Mouse (Mus musculus): ENCODE measurements around the gene Coa7. TPM values are rescaled to one million over a fixed set of nuclear protein-coding genes. Genes with fewer than 3 reads are reported as not detected.
A peak's percentile ranks its signal among the peaks of the same experiment; 100 is the strongest.

The Coa7 gene
- 10 to 100 TPM; 33.6 to 35.8 TPM for total RNA-seq (2021)
- long read RNA-seq, experiment 1, transcript Coa7-202 (3 exons, 3,714 nt) = major isoform, 21 of 24 reads
- long read RNA-seq, experiment 1, partial matches to known transcripts = 0 of 24 reads
- long read RNA-seq, experiment 1, other reads (novel, unspliced or antisense) = 2 of 24 reads
- long read RNA-seq, experiment 2, transcript Coa7-202 (3 exons, 3,714 nt) = major isoform, 36 of 38 reads
- long read RNA-seq, experiment 2, partial matches to known transcripts = 0 of 38 reads
- long read RNA-seq, experiment 2, other reads (novel, unspliced or antisense) = 2 of 38 reads

- no peak for TF ChIP-seq CTCF (IDR thresholded peaks at IDR 0.05)
- Histone ChIP-seq H3K4me3 (peak within 1 kb of the TSS; percentile 92), H3K27ac (peak within 1 kb of the TSS; percentile 96)
- DNase-seq = peak; percentile 97
- intact Hi-C loops (cut with DNase I) = loop anchor here (1.0 to 5.0 kb wide), 3 partner anchors 27 to 161 kb away; partner anchors contain the start of genes Echdc2 and Zyg11b
Measured at GRCm38 (mm10) chr4:108327730-108328484, at the start of gene Coa7. TSS of gene Coa7 (plus strand) at chr4:108328140.

- peak overlapping the region; percentile 98 for H3K4me3 ChIP-seq
- TF ChIP-seq CTCF (IDR thresholded peaks at IDR 0.05) = no peak
- DNase-seq = no peak
- intact Hi-C loops (cut with DNase I) = loop anchor here (10.0 kb wide), 1 partner anchor 375 kb away; the partner anchor contains the start of gene Cpt2
- H3K27ac ChIP-seq = peak overlapping the region; percentile 97
Measured at GRCm38 (mm10) chr4:108300266-108300665, 27.7 kb upstream of the Coa7 start.

DNA sequence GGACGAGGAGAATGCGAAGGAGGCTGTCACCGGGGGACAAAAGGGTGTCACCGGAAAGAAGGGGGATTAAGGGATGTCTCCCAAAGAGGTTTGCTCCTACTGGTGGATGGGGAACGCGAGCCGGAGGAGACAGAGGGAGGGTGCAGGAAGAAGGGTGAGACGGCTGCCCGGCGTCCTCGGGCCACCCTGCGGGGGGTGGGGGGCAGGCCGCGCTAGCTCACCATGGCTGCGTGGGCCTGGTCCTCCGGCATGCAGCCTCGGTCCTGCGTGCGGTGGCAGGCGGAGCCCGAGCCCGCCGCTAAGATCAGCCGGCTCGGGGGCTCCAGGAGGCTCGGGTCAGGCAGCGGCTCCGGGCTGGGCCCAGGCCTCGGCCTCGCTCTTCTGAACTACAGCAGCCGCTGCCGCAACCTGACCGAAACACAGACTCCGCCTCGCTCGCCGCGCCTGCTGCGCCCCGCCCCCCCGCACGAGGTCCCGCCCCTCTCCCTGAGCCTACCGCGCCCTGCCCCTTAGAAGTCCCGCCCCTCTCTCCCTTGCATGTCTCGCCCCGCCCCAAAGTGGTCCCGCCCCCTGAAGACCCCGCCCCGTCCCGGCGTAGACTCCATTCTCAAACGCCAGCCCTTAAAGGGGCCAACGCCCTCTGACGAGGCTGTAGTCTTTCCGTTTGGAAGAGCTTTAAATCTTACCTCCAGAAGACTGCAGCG, 27.1 kb upstream of the Coa7 start, which contains the start of gene Zyg11b:
Zyg11b (minus strand) TSS at position 427 of the 704 bp plus-strand sequence.
- intact Hi-C loops (cut with DNase I) = loop anchor here (1.0 to 10.0 kb wide), 2 partner anchors 27 to 376 kb away; partner anchors contain the start of genes Coa7 and Cpt2
- DNase-seq = peak; percentile 94
- H3K4me3 ChIP-seq = peak within 1 kb of the TSS; percentile 98
- no peak for TF ChIP-seq CTCF (IDR thresholded peaks at IDR 0.05)
- peak within 1 kb of the TSS; percentile 97 for H3K27ac ChIP-seq

- intact Hi-C loops (cut with DNase I) = loop anchor here (10.0 kb wide), 1 partner anchor 378 kb away; the partner anchor contains the start of gene Cpt2
Measured at GRCm38 (mm10) chr4:108302296-108302890, 25.5 kb upstream of the Coa7 start.

DNA sequence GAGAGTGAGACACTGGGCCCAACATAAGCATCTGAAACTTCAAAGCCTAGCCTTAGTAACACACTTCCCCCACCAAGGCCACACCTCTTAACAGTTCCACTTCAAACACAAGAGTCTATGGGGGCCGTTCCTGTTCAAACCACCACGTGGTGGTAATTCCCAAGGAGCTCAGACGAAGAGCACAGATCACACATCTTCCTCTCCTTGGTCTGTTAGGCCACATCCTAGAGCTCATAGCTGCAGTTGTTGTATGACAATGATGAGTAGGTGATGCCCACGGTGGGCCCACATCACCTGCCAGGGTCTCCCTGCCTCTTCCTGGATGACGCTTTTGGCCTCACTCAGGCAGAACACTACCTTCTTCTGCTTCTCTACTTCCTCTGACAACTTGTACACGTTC, 17.2 kb upstream of the Coa7 start:
- DNase-seq = no peak
- Histone ChIP-seq H3K4me3 (no peak overlapping the region), H3K27ac (no peak overlapping the region)
- no peak for TF ChIP-seq CTCF (IDR thresholded peaks at IDR 0.05)
- intact Hi-C loops (cut with DNase I) = no loop called here

More at GRCm38 (mm10) chr4:108302296-108302890, 25.5 kb upstream of the Coa7 start:
- no peak for TF ChIP-seq CTCF (IDR thresholded peaks at IDR 0.05)
- no peak for DNase-seq
- Histone ChIP-seq H3K27ac (peak overlapping the region; percentile 97; the same call in 1 of the 2 replicates), H3K4me3 (no peak overlapping the region)

GRCm38 (mm10) chr4:108314041-108314440, 13.9 kb upstream of the Coa7 start:
- no peak overlapping the region for H3K27ac ChIP-seq
- intact Hi-C loops (cut with DNase I) = no loop called here
- TF ChIP-seq CTCF (IDR thresholded peaks at IDR 0.05) = no peak
- no peak for DNase-seq
- H3K4me3 ChIP-seq = no peak overlapping the region

- no peak overlapping the region for H3K4me3 ChIP-seq
- no peak for DNase-seq
- H3K27ac ChIP-seq = no peak overlapping the region
- intact Hi-C loops (cut with DNase I) = no loop called here
- no peak for TF ChIP-seq CTCF (IDR thresholded peaks at IDR 0.05)
Measured at GRCm38 (mm10) chr4:108317656-108318605, 10.0 kb upstream of the Coa7 start.

DNA sequence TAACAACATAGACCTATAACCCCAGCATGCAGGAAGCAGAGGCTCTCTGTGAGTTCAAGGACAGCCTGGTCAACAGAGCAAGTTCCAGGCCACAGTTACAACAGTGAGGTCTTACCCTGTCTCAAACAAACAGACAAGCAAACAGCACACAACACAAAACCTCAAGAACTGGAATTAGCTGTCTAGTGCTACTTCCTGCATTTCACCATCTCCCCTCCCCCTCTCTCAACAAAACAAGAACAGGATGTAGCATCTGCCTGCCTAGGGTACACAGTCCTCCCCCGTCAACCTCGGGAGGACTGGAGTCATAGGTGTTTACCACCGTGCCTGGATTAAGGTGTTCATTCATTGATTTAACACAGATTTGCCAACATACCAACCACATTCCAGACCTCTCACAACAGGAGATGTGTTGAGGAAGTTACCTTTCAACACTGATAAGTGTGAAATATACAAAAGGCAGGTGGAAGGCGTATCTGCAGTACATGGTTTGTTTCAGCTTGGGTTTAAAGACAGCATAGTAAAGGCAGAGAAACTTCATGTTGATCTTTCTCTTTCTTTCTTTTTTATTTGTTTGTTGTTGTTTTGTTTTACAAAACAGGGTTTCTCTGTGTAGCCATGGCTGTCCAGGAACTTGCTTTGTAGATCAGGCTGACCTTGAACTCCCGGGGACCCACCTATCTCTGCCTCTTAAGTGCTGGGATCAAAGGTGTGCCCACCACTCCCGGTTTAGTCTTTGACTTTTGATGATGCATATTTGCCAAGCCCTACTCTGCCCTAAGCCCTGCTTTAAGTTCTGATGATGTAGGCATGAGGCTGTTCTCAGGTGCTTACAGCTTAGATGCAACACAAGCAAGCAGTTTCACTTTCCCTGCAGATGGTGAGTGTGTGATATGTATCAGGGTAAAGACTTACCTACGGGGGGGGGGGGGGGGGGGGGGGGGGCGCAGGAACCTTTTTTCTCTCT, 9.0 kb upstream of the Coa7 start:
- no peak overlapping the region for H3K27ac ChIP-seq
- intact Hi-C loops (cut with DNase I) = no loop called here
- TF ChIP-seq CTCF (IDR thresholded peaks at IDR 0.05) = no peak
- H3K4me3 ChIP-seq = no peak overlapping the region
- DNase-seq = no peak

- peak; percentile 38 for TF ChIP-seq CTCF (IDR thresholded peaks at IDR 0.05)
- Histone ChIP-seq H3K27ac (no peak overlapping the region), H3K4me3 (no peak overlapping the region)
- no peak for DNase-seq
- intact Hi-C loops (cut with DNase I) = loop anchor here (2.0 kb wide), 1 partner anchor 45 kb away; no protein-coding TSS in a partner anchor
Measured at GRCm38 (mm10) chr4:108319747-108320146, 8.2 kb upstream of the Coa7 start.
